Mouse (Mus musculus) C2C12 (cell line): ENCODE measurements around the gene Armh3. TPM values are rescaled to one million over a fixed set of nuclear protein-coding genes. Genes with fewer than 3 reads are reported as not detected.
A peak's percentile ranks its signal among the peaks of the same experiment; 100 is the strongest.

Source experiments
- H3K27me3 ChIP-seq: one replicate; pipeline ENCODE4 v1.6.1; 2011; ENCODE audit not compliant: control insufficient read depth, insufficient read depth, insufficient read length
- H3K36me3 ChIP-seq: one replicate; pipeline ENCODE4 v1.6.1; 2011; ENCODE audit not compliant: control insufficient read depth, insufficient read depth
- H3K4me3 ChIP-seq: one replicate; pipeline ENCODE4 v1.5.1; 2011; ENCODE audit warnings: mild to moderate bottlenecking, control low read depth; ENCODE audit not compliant: poor library complexity, insufficient read depth, severe bottlenecking
- H3K79me2 ChIP-seq: one replicate; pipeline ENCODE4 v1.6.1; 2011; ENCODE audit not compliant: control insufficient read depth, insufficient read depth
- H3K79me3 ChIP-seq: one replicate; pipeline ENCODE4 v1.6.1; 2011; ENCODE audit warnings: low read depth, control low read depth
- H3ac ChIP-seq: one replicate; pipeline ENCODE3; 2011; ENCODE audit warnings: low read depth; ENCODE audit not compliant: control insufficient read depth, insufficient read length
- CEBPB ChIP-seq: IDR thresholded peaks from one replicate; pipeline ENCODE4 v1.6.1; 2011; ENCODE audit warnings: low read depth, mild to moderate bottlenecking, control low read depth, moderate library complexity
- CTCF ChIP-seq: IDR thresholded peaks from one replicate; pipeline ENCODE4 v1.5.1; 2011; ENCODE audit not compliant: control insufficient read depth, insufficient read depth, insufficient read length
- FOSL1 ChIP-seq: IDR thresholded peaks from one replicate; pipeline ENCODE4 v1.8.0; 2011; ENCODE audit warnings: mild to moderate bottlenecking, low read length; ENCODE audit not compliant: poor library complexity, insufficient read depth, severe bottlenecking
- MAX ChIP-seq: IDR thresholded peaks from one replicate; pipeline ENCODE4 v1.6.1; 2011; ENCODE audit warnings: mild to moderate bottlenecking, control low read depth
- MYOD1 ChIP-seq: IDR thresholded peaks from one replicate; pipeline ENCODE4 v1.6.1; 2011; ENCODE audit warnings: low read depth; ENCODE audit not compliant: control insufficient read depth, insufficient read length
- MYOG ChIP-seq: IDR thresholded peaks from one replicate; pipeline ENCODE4 v1.6.1; 2011; ENCODE audit not compliant: control insufficient read depth, insufficient read length; ENCODE audit errors: extremely low read depth
- USF1 ChIP-seq: IDR thresholded peaks from one replicate; pipeline ENCODE4 v1.6.1; 2011; ENCODE audit warnings: low read depth, mild to moderate bottlenecking, control low read depth, moderate library complexity
- polyA plus RNA-seq: library from polyadenylated mRNA; unstranded; fragments of >200 nt; fragmentation: generic; extraction: Trizol; gene quantifications from one replicate; pipeline ENCODE4 v1.2.1, GENCODE M21; 2012; ENCODE audit warnings: missing spikeins

Gene Armh3
- polyA plus RNA-seq, 1 experiment: 6.4 TPM

GRCm38 (mm10) chr19:45783181-45783932 lies 214.9 kb downstream of the Armh3 start, which contains the start of gene Mgea5:
Gene Mgea5, minus strand, starts transcription at chr19:45783837.
- H3K79me2 ChIP-seq: peaks cover 49% of the 10 kb centered on the region
- peaks cover 23% of the 10 kb centered on the region for H3K36me3 ChIP-seq
- H3K27me3 ChIP-seq: no peaks in the 10 kb centered on the region
- H3K79me3 ChIP-seq: peaks cover 44% of the 10 kb centered on the region
- peak within 1 kb of the TSS; percentile 89 for H3ac ChIP-seq
- TF ChIP-seq FOSL1: no peak
- TF ChIP-seq MAX: peak; percentile 23
- peak within 1 kb of the TSS; percentile 87 for H3K4me3 ChIP-seq

DNA sequence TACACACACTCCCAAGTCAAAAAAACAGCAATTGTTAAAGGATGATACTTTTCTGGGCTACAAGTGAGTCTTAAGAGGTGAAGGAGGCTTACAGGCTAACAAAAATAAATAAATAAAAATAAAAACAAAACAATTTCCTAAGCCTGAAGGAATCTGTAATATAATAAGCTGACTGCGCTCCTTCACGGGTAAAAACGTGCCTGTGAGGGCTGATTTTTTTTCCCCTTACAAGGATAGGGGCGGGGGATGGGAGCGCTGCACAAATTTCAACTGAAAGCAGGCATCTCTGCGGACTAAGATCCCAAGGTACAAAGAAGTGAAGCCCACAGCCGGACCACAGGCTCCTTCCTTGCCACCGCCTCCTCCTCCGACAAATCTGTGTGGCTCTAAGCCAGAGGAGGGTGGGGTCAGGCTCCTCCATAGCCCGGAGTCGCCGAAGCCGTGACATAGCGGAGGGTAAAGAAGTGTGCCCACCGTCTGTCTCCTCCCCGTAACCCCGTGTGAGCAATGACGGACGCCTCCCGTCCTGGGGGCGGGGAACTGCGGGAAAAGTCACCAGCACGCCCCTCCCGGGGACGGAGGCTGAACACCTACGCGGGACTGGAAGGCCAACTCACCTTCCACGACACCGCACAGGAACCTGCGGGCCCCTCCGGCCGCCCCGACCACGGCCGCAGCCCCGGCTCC lies 215.8 kb downstream of the Armh3 start:
- H3K4me3 ChIP-seq: peak overlapping the region; percentile 87
- peaks cover 58% of the 10 kb centered on the region for H3K79me2 ChIP-seq
- H3ac ChIP-seq: peak overlapping the region; percentile 89
- H3K27me3 ChIP-seq: no peaks in the 10 kb centered on the region
- H3K36me3 ChIP-seq: peaks cover 31% of the 10 kb centered on the region
- peaks cover 53% of the 10 kb centered on the region for H3K79me3 ChIP-seq
- no peak for TF ChIP-seq MYOD1
- no peak for TF ChIP-seq CEBPB
- no peak for TF ChIP-seq MAX
- no peak for TF ChIP-seq USF1
- no peak for TF ChIP-seq CTCF
- no peak for TF ChIP-seq MYOG
- no peak for TF ChIP-seq FOSL1

DNA sequence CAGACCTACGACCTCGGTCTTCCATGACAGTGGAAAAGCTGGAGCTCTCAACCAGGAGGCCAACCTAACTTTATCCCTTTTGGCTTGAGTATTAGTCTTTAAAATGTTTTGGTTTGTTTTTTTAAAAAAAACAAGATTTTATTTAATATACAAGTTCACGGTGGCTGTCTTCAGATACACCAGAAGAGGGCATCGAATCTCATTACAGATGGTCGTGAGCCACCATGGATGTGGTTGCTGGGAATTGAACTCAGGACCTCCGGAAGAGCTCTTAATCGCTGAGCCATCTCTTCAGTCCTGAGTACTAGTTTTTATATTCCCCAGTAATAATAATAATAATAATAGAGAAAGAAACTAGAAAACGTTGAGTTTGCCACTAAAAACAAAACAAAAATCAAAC lies 216.6 kb downstream of the Armh3 start:
- Histone ChIP-seq H3K79me2 (peaks cover 65% of the 10 kb centered on the region), H3K79me3 (peaks cover 54% of the 10 kb centered on the region), H3K4me3 (peak overlapping the region; percentile 87), H3ac (no peak overlapping the region), H3K36me3 (peaks cover 39% of the 10 kb centered on the region), H3K27me3 (no peaks in the 10 kb centered on the region)
- no peak for TF ChIP-seq CTCF
- no peak for TF ChIP-seq CEBPB
- no peak for TF ChIP-seq MAX
- no peak for TF ChIP-seq MYOD1
- TF ChIP-seq MYOG: no peak
- no peak for TF ChIP-seq USF1
- no peak for TF ChIP-seq FOSL1

GRCm38 (mm10) chr19:45780350-45780915 lies 217.9 kb downstream of the Armh3 start:
- H3K36me3 ChIP-seq: peaks cover 50% of the 10 kb centered on the region
- TF ChIP-seq MYOG: no peak
- H3K79me3 ChIP-seq: peaks cover 54% of the 10 kb centered on the region
- no peak overlapping the region for H3ac ChIP-seq
- peaks cover 76% of the 10 kb centered on the region for H3K79me2 ChIP-seq
- H3K27me3 ChIP-seq: no peaks in the 10 kb centered on the region
- H3K4me3 ChIP-seq: no peak overlapping the region

- Histone ChIP-seq H3K79me3 (peaks cover 32% of the 10 kb centered on the region), H3ac (no peak overlapping the region), H3K27me3 (no peaks in the 10 kb centered on the region), H3K36me3 (peaks cover 94% of the 10 kb centered on the region), H3K4me3 (no peak overlapping the region), H3K79me2 (peaks cover 72% of the 10 kb centered on the region)
- TF ChIP-seq MYOG: no peak
- TF ChIP-seq MYOD1: no peak
- no peak for TF ChIP-seq CTCF
- no peak for TF ChIP-seq MAX
- TF ChIP-seq FOSL1: no peak
- TF ChIP-seq CEBPB: no peak
- no peak for TF ChIP-seq USF1
These were observed 222.8 kb downstream of the Armh3 start for GRCm38 (mm10) chr19:45775486-45775885.

- Histone ChIP-seq H3K27me3 (no peaks in the 10 kb centered on the region), H3K36me3 (peaks cover 94% of the 10 kb centered on the region), H3K4me3 (no peak overlapping the region), H3K79me2 (peaks cover 59% of the 10 kb centered on the region), H3K79me3 (peaks cover 8% of the 10 kb centered on the region), H3ac (no peak overlapping the region)
- TF ChIP-seq MYOD1 (no peak), CTCF (no peak), MYOG (no peak), MAX (no peak), CEBPB (no peak), FOSL1 (no peak), USF1 (no peak)
These were observed 226.8 kb downstream of the Armh3 start for GRCm38 (mm10) chr19:45771501-45771900.

Other genes starting within 250 kb of the Armh3 start
- gene Npm3, start 248.9 kb downstream of the Armh3 start, polyA plus RNA-seq: 175 TPM
- 12.1 TPM for gene Mgea5, start 214.7 kb downstream of the Armh3 start, polyA plus RNA-seq
- not detected for gene Kcnip2, start 182.4 kb downstream of the Armh3 start, polyA plus RNA-seq
- gene Hps6, start 5.0 kb upstream of the Armh3 start, polyA plus RNA-seq: 14.6 TPM
- 30.6 TPM for gene Pprc1, start 46.4 kb upstream of the Armh3 start, polyA plus RNA-seq
- gene Ldb1, start 46.7 kb upstream of the Armh3 start, polyA plus RNA-seq: 80.5 TPM
- gene Nolc1, start 77.4 kb upstream of the Armh3 start, polyA plus RNA-seq: 74.3 TPM
- gene Elovl3, start 133.4 kb upstream of the Armh3 start, polyA plus RNA-seq: 0.37 TPM
- 8.3 TPM for gene Pitx3, start 149.8 kb upstream of the Armh3 start, polyA plus RNA-seq
- gene Gbf1, start 154.0 kb upstream of the Armh3 start, polyA plus RNA-seq: 40.8 TPM